Mouse (Mus musculus) midbrain, embryonic 15.5 days (tissue): ENCODE data around the gene Hs3st5. TPM values are rescaled to one million over a fixed set of nuclear protein-coding genes. Genes with fewer than 3 reads are reported as not detected.
"Not testable (repeated sequence)": the region's sequence is repeated elsewhere in the genome, so short reads cannot be mapped to it uniquely, and the experiment has no call there.

Experiments used
- ATAC-seq: fragments of 200-750 bp; cut with Nextera tagmentation; replicated peaks from 2 replicates; pipeline ENCODE4 v1.8.0; 2017; ENCODE audit warnings: moderate TSS enrichment
- H3K27ac ChIP-seq: fragments of 300-500 bp; sonication (generic); 2 replicates; pipeline ENCODE4 v1.5.1; 2015; ENCODE audit warnings: mild to moderate bottlenecking, inconsistent platforms
- H3K27me3 ChIP-seq: fragments of 300-500 bp; sonication (generic); replicated peaks from 2 replicates; pipeline ENCODE4 v1.6.1; 2015; ENCODE audit warnings: inconsistent platforms
- H3K36me3 ChIP-seq: fragments of 300-500 bp; sonication (generic); replicated peaks from 2 replicates; pipeline ENCODE4 v1.6.1; 2015; ENCODE audit warnings: inconsistent platforms
- H3K4me1 ChIP-seq: fragments of 300-500 bp; sonication (generic); 2 replicates; pipeline ENCODE4 v1.6.1; 2015; ENCODE audit warnings: inconsistent platforms
- H3K4me2 ChIP-seq: fragments of 300-500 bp; sonication (generic); 2 replicates; pipeline ENCODE4 v1.6.1; 2015; ENCODE audit warnings: inconsistent platforms, mild to moderate bottlenecking, moderate library complexity
- H3K4me3 ChIP-seq: fragments of 300-500 bp; sonication (generic); 2 replicates; pipeline ENCODE4 v1.5.1; 2015; ENCODE audit warnings: mild to moderate bottlenecking, inconsistent platforms
- H3K9ac ChIP-seq: fragments of 300-500 bp; sonication (generic); 2 replicates; pipeline ENCODE4 v1.6.1; 2015; ENCODE audit warnings: mild to moderate bottlenecking, inconsistent platforms
- H3K9me3 ChIP-seq: fragments of 300-500 bp; sonication (generic); 2 replicates; pipeline ENCODE4 v1.6.1; 2016; ENCODE audit warnings: inconsistent platforms
- WGBS: fragments of 180-500 bp; shearing (Covaris S2); methylation state at CpG from one replicate; pipeline ENCODE4 v1.1.7; 2015; ENCODE audit warnings: mixed read lengths; 5-methylcytosine and 5-hydroxymethylcytosine counted together
- polyA plus RNA-seq: library from polyadenylated mRNA; unstranded; fragments of >200 nt; fragmentation: Nextera tagmentation; extraction: Ambion mirVana; gene quantifications from 2 replicates; pipeline ENCODE4 v1.2.1, GENCODE M21; 2015

The Hs3st5 gene
- polyA plus RNA-seq, 1 experiment from 2014 or later = 23.4 TPM

DNA sequence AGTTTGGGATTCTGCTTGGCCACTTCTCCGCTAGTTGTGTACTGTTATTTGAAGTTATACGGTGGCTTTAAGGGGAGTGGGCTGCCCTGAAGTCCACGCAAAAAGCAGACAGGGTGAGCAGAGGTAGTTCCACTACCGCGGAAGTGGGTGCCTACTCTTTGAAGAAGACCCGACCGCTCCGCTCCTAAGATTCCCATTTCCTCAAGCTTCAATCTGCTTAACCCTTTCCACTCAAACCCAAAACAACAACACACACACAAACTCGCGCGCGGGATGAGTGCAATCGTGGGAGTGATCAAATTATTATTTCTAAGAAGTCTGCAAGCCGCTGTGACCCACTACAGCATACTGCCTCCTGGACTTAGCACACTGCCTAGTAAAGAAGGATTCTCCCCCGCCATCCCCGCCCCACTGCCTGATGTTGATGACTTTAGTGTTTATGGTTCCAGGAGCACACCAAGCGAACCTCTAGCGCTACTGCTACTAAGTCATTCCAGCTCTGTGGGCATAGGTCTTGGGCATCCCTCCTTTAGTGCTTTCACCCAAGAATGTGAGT lies 1.5 kb downstream of the Hs3st5 start:
- under 1% methylated on average over 18 of the region's 18 CpGs for WGBS
- ATAC-seq = no peak

DNA sequence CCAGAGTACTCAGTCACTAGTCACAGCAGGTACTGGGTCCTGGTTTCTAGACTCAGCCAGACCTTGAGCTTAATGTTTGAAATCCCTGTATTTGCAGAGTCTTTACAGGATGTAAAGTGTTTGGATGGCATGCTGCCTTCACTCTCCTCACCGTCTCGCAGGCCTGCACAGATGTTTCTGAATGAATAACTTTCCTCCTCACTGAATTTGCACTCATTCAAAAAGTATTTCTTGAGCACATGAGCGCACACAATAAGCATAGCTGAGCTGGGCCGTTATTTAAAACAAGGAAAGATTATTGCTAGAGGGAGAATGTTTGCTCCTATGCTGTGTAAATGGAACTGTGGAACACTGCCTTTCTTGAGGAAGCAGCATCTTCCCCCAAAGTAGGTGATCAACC lies 2.9 kb downstream of the Hs3st5 start:
- peaks cover 15% of the 10 kb centered on the region for H3K4me1 ChIP-seq
- no peaks in the 10 kb centered on the region for H3K9me3 ChIP-seq
- peak overlapping the region; percentile 96 for H3K4me2 ChIP-seq
- no peaks in the 10 kb centered on the region; the same call in 1 of the 2 replicates for H3K27me3 ChIP-seq
- WGBS = 38% methylated on average over 4 of the region's 4 CpGs
- no peak for ATAC-seq
- H3K9ac ChIP-seq = no peak overlapping the region
- H3K36me3 ChIP-seq = no peaks in the 10 kb centered on the region
- H3K4me3 ChIP-seq = peak overlapping the region; percentile 89
- H3K27ac ChIP-seq = no peak overlapping the region

More for the DNA sequence above, 1.5 kb downstream of the Hs3st5 start:
- peak overlapping the region; percentile 96 for H3K4me2 ChIP-seq
- H3K4me1 ChIP-seq = peaks cover 15% of the 10 kb centered on the region
- H3K4me3 ChIP-seq = peak overlapping the region; percentile 89
- H3K27ac ChIP-seq = peak overlapping the region; percentile 84; the same call in 1 of the 2 replicates
- H3K27me3 ChIP-seq = no peaks in the 10 kb centered on the region; the same call in 1 of the 2 replicates
- H3K9me3 ChIP-seq = no peaks in the 10 kb centered on the region
- no peaks in the 10 kb centered on the region for H3K36me3 ChIP-seq
- peak overlapping the region; percentile 76 for H3K9ac ChIP-seq

DNA sequence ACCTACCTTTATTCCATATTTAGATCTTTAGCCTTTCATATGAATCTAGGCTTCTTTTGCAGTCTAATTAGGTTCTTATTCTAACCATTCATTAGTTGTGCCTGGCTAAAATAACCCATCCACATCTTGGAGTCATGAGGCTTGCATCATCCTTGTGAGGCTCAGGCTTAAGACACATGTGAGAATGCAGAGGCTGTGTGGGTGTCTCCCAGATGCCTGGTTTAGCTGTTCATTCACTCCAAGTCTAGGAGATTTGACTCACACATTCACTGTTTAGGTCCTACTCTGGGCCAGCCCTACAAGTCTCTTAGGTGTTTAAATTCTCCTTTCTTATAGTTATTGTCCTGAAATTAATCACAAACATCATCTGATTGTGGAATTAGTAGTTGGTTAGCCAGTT lies 17.3 kb downstream of the Hs3st5 start:
- no peak overlapping the region for H3K27ac ChIP-seq
- no peaks in the 10 kb centered on the region for H3K27me3 ChIP-seq
- H3K9me3 ChIP-seq = no peaks in the 10 kb centered on the region
- no peaks in the 10 kb centered on the region for H3K36me3 ChIP-seq
- no peak overlapping the region for H3K4me3 ChIP-seq
- no peak overlapping the region for H3K9ac ChIP-seq
- H3K4me2 ChIP-seq = no peak overlapping the region
- H3K4me1 ChIP-seq = no peaks in the 10 kb centered on the region
- ATAC-seq = no peak

DNA sequence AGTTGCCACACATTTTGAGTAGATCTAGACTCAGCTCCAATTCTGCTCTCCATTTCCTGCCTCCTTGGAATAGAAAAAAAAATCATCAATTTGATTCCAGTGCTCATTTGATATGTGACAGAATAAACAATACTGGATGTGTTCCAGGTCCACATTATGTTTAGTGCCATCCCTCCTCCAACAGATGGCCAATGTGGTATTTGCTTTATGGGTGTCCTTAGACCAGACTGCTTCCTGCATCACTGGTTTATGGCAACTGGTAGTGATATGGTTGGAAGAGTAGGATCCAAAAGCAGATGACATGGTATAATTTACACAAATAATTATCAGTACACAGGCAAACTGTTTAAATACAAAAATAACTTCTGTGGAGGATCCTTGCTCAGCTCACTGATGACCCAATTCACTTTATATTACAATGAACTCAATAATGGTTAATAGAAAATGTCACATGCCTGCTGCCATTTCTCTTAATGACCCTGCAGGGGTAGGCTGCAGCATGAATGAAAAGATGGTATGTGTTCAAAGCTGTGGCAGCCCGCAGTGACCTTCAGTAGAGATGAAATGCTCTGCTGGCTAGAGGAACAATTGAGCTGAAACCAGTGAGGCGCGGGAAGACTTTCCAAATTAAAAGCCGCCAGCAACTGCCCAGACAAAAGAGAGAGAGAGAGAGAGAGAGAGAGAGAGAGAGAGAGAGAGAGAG lies 27.2 kb downstream of the Hs3st5 start:
- no peak overlapping the region for H3K9ac ChIP-seq
- H3K27me3 ChIP-seq = no peaks in the 10 kb centered on the region
- H3K9me3 ChIP-seq = no peaks in the 10 kb centered on the region
- peak; percentile 71; the same call in 1 of the 2 replicates for ATAC-seq
- WGBS = 18% methylated on average over 4 of the region's 4 CpGs
- H3K4me3 ChIP-seq = no peak overlapping the region
- no peaks in the 10 kb centered on the region for H3K36me3 ChIP-seq
- no peaks in the 10 kb centered on the region for H3K4me1 ChIP-seq
- no peak overlapping the region for H3K4me2 ChIP-seq
- H3K27ac ChIP-seq = no peak overlapping the region

DNA sequence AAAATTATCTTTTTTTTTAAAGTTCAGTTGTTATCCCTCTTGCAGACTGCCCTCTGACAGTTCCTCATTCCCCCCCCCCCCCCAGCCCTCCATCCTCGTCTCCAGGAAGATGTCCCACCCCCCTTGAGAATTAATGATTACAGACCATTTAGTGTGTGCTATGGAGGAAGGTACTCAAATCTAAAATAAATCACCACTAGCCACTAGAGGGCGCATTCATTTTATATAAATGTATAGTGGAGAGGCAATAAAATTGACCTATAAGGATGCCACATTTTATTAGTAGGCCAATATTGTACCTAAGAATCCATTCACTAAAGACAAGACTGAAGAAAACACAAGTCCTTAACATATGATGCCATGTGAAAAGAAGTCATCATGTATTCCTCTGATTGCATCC lies 40.0 kb downstream of the Hs3st5 start:
- no peak overlapping the region for H3K9ac ChIP-seq
- H3K4me3 ChIP-seq = no peak overlapping the region
- H3K36me3 ChIP-seq = no peaks in the 10 kb centered on the region
- H3K27ac ChIP-seq = no peak overlapping the region
- H3K27me3 ChIP-seq = no peaks in the 10 kb centered on the region
- no peaks in the 10 kb centered on the region for H3K9me3 ChIP-seq
- 24% methylated on average over 2 of the region's 2 CpGs for WGBS
- no peaks in the 10 kb centered on the region for H3K4me1 ChIP-seq
- H3K4me2 ChIP-seq = no peak overlapping the region
- no peak for ATAC-seq

DNA sequence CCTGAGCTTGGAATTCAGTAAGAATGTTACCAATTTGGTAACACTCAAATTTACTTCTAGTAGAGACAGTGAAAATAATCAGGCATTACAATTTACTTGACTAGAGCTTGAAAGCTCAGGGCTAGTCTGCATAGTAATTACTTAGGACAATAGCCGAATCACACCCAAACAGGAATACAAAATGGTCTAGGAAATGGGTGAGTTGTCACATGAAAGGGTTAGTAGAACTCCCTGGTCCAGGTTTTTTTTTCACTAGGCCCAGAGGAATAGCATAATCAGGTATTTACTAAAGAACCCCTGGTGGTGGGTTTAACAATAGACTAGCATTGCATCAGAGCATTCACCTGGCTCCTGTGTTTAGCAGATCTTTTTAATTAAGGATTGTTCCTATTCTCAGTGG lies 41.1 kb downstream of the Hs3st5 start:
- H3K36me3 ChIP-seq, H3K4me1 ChIP-seq, H3K9ac ChIP-seq, H3K27me3 ChIP-seq, H3K4me2 ChIP-seq, H3K27ac ChIP-seq, H3K4me3 ChIP-seq, H3K9me3 ChIP-seq, ATAC-seq: not testable (repeated sequence)
- WGBS = 68% methylated on average over 1 of the region's 1 CpGs

DNA sequence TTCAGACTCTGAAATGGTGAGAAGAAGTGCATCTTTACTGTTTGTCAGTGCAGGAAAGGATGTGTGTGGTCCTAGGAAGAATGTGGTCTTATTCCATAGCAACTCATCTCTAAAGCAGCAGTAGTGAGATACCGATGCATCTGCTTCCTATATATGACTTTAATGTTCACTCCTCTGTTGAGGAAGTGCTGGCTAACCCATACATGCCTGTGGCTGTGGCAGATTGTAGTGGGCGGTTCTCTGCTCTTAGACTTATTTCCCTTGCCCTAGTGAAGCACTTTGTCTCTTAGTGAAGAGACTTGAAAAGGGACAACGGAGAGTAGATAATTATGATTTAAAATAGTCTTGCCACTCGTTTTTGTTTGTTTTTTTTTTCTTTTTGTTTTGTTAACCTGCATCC lies 47.4 kb downstream of the Hs3st5 start:
- H3K4me1 ChIP-seq = 0 out of 2 replicates have a peak, but pooled peaks cover 4% of the 10 kb centered on the region
- no peak overlapping the region for H3K9ac ChIP-seq
- H3K27ac ChIP-seq = no peak overlapping the region
- H3K4me2 ChIP-seq = no peak overlapping the region
- H3K4me3 ChIP-seq = no peak overlapping the region
- H3K36me3 ChIP-seq = no peaks in the 10 kb centered on the region
- ATAC-seq = no peak
- WGBS = 76% methylated on average over 4 of the region's 4 CpGs
- no peaks in the 10 kb centered on the region for H3K9me3 ChIP-seq
- H3K27me3 ChIP-seq = no peaks in the 10 kb centered on the region

DNA sequence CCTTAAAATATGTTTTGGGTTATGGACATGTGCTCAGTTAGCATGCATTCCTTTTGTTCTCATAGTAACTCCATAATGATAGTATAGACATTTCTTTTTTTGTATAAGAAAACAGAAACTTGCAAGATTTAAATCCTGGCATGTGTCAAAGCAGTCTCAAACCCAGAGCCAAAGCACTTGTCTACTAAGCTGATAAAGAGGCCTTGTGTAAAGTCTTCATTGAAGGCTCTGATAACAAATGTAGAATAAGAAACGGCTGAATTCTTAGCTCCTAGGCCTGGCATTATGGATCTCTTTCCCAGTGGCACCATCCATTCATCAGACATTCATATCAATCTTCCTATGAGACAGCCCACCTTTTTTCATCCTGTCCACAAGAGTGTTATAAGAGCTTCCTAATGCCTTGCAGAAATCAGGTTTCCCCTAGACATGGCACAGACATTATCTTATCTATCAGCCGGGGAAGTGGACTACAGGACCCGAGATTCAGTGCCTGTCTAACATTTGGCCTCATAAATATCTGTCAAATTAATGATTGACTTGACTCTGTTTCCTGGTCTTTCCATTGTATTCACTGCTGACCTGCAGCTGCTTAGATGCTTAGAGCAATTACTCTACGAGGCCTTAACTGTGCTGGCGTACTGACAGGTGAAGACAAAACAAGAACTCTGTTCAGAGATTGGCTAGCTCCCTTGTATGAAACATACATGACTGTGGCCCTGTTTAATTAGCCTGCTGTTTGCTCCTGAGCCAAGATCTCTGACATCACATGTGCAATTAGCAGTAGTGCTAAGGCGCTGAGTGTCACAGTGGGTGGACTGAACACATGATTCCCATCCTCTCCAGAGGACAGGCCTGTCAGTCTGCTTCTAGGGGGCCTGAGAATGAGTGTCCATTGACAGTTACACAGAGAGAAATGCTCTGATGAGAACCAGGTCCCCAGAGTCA lies 48.6 kb downstream of the Hs3st5 start:
- H3K27ac ChIP-seq = no peak overlapping the region
- WGBS = 52% methylated on average over 6 of the region's 6 CpGs

DNA sequence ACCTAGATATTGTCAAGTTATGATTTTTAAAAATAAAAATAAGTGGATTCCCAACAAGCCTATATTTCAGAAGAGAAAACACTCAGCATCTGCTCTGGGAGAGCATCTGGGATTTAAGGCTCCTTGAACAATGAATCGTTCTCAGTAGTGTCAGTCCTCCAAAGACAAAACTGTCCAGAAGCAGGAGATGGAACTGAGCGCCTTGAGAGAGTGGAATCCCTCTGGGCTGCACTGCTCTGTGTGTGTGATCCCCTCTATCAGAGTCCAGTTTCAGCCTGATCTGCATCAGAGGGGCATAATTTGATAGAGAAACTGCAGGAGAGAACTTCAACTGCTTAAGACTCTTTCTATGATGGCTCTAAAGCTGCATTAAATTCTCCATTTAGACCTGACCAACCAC lies 49.5 kb downstream of the Hs3st5 start:
- no peaks in the 10 kb centered on the region for H3K27me3 ChIP-seq
- no peak overlapping the region for H3K4me2 ChIP-seq
- no peaks in the 10 kb centered on the region for H3K9me3 ChIP-seq
- WGBS = 41% methylated on average over 2 of the region's 2 CpGs
- H3K9ac ChIP-seq = no peak overlapping the region
- ATAC-seq = 0 out of 2 replicates have a peak, but pooled peaks have one; percentile 48
- H3K27ac ChIP-seq = peak overlapping the region; percentile 10; the same call in 1 of the 2 replicates
- H3K4me1 ChIP-seq = 0 out of 2 replicates have a peak, but pooled peaks cover 4% of the 10 kb centered on the region
- H3K36me3 ChIP-seq = no peaks in the 10 kb centered on the region
- no peak overlapping the region for H3K4me3 ChIP-seq

More for the DNA sequence above, 48.6 kb downstream of the Hs3st5 start:
- no peak overlapping the region for H3K4me3 ChIP-seq
- peak; percentile 94 for ATAC-seq
- H3K36me3 ChIP-seq = no peaks in the 10 kb centered on the region
- H3K27me3 ChIP-seq = no peaks in the 10 kb centered on the region
- no peak overlapping the region for H3K4me2 ChIP-seq
- no peak overlapping the region for H3K9ac ChIP-seq
- 0 out of 2 replicates have a peak, but pooled peaks cover 4% of the 10 kb centered on the region for H3K4me1 ChIP-seq
- H3K9me3 ChIP-seq = no peaks in the 10 kb centered on the region

DNA sequence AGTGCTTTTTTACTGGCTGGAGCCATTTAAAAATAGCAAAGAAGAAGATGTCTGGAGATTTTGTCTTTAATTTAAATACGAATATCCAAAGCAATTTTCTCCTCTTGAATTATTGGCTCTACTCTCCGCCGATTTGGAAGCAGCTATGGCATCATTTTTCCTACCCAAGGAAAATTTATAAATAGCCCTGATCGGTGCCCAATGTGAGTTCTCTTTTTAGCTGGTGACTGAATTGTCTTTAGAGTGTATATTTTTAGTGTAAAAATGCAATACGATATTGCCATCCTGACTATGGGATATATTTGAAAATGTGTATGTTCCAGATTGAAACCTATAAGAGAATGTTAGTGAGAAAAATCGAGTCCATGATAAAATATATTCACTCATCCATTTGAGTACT lies 51.1 kb downstream of the Hs3st5 start:
- Histone ChIP-seq H3K4me3 (no peak overlapping the region), H3K27ac (no peak overlapping the region), H3K9me3 (no peaks in the 10 kb centered on the region), H3K4me1 (0 out of 2 replicates have a peak, but pooled peaks cover 4% of the 10 kb centered on the region), H3K4me2 (no peak overlapping the region), H3K36me3 (no peaks in the 10 kb centered on the region), H3K27me3 (no peaks in the 10 kb centered on the region), H3K9ac (no peak overlapping the region)
- WGBS = 88% methylated on average over 6 of the region's 6 CpGs
- ATAC-seq = no peak

DNA sequence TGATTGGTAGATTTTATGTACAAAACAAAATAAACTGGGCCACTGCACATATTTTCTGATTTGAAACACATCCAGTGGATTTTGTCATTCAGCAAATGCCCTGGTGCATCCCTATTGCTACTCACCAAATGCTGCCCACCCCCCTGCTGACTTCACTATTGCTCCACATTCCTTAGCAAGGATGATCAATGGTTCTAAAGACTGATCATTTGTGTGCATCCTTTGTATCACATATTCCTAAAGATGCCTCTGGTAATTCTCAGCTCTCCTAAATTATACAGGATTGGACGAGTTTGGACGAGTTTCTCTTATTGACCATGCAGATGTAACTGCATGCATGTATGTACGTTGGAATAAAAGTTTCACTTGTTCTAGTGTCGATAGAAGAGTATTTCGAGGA lies 52.1 kb downstream of the Hs3st5 start:
- H3K4me1 ChIP-seq = 0 out of 2 replicates have a peak, but pooled peaks cover 4% of the 10 kb centered on the region
- H3K27ac ChIP-seq = no peak overlapping the region
- no peaks in the 10 kb centered on the region for H3K9me3 ChIP-seq
- no peaks in the 10 kb centered on the region for H3K36me3 ChIP-seq
- no peak overlapping the region for H3K4me3 ChIP-seq
- H3K27me3 ChIP-seq = no peaks in the 10 kb centered on the region
- no peak overlapping the region for H3K4me2 ChIP-seq
- 87% methylated on average over 5 of the region's 5 CpGs for WGBS
- no peak for ATAC-seq
- H3K9ac ChIP-seq = no peak overlapping the region

DNA sequence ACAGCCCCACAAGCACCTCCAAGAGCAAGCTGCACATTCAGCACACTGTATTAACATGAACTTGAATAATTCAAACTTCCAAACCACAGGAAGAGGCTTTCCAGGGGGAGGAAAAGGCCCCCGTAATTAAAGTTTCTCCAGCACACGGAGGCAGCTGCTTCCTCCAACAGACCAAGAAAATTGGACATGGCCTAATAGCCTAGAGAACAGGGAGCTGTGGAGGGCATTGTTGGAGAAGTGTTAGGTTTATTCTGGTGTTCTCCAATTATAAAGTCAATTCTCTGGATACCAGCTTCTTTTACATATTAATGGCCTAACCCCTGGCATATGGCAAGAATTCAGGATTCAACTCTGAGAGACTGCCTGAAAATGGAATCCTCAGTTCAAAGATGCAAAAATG lies 60.6 kb downstream of the Hs3st5 start:
- Histone ChIP-seq H3K36me3 (no peaks in the 10 kb centered on the region), H3K9ac (no peak overlapping the region), H3K9me3 (no peaks in the 10 kb centered on the region), H3K27ac (peak overlapping the region; percentile 65), H3K4me2 (no peak overlapping the region), H3K4me3 (no peak overlapping the region), H3K27me3 (no peaks in the 10 kb centered on the region), H3K4me1 (peaks cover 14% of the 10 kb centered on the region)
- 10% methylated on average over 2 of the region's 2 CpGs for WGBS
- peak; percentile 89 for ATAC-seq
